Mouse (Mus musculus): ENCODE results near the gene Cped1. TPM values are rescaled to one million over a fixed set of nuclear protein-coding genes. Genes with fewer than 3 reads are reported as not detected.
A peak's percentile ranks its signal among the peaks of the same experiment; 100 is the strongest.

The Cped1 gene
- polyA plus RNA-seq, 1 experiment from 2014 or later = 0.60 TPM

GRCm38 (mm10) chr6:22044880-22045605 lies 59.3 kb downstream of the Cped1 start:
- no peaks in the 10 kb centered on the region for H3K9me3 ChIP-seq (ENCODE audit: control insufficient read depth, low read length)
- no peaks in the 10 kb centered on the region for H3K27me3 ChIP-seq (ENCODE audit: control insufficient read depth, insufficient read depth, low read length)
- H3K4me1 ChIP-seq (ENCODE audit: control insufficient read depth, insufficient read depth, low read length) = no peaks in the 10 kb centered on the region
- H3K4me2 ChIP-seq (ENCODE audit: low read depth, low read length) = no peak overlapping the region
- H3K27ac ChIP-seq (ENCODE audit: low read depth, low read length) = no peak overlapping the region
- no peak for ATAC-seq (ENCODE audit: low read depth)
- WGBS = 87% methylated on average over 9 of the region's 9 CpGs
- H3K4me3 ChIP-seq (ENCODE audit: low read depth, low read length) = no peak overlapping the region
- H3K36me3 ChIP-seq (ENCODE audit: control insufficient read depth, insufficient read depth, low read length) = no peaks in the 10 kb centered on the region
- no peak overlapping the region for H3K9ac ChIP-seq (replicated peaks; ENCODE audit: low read depth, low read length)

DNA sequence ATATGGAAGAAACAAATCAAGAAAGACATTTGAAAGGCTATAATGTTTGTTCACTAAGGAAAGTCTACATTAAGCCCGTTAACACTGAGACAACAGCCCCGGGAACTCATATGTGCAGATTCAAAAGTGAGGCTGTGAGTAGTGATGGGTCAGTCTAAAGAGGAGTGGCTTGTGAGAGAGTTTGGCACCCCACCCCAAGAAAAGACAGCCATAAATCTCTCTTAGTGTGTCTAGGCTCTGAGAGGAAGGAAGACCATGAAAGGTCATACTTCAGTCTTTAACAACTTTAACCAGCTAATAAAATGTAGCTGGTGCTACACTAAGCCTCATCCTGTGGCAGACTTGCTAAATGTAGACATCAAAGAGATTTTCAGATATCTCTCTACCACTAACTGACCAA lies 61.4 kb downstream of the Cped1 start:
- no peak overlapping the region for H3K4me3 ChIP-seq (ENCODE audit: low read depth, low read length)
- no peaks in the 10 kb centered on the region for H3K36me3 ChIP-seq (ENCODE audit: control insufficient read depth, insufficient read depth, low read length)
- H3K27me3 ChIP-seq (ENCODE audit: control insufficient read depth, insufficient read depth, low read length) = no peaks in the 10 kb centered on the region
- no peak overlapping the region for H3K9ac ChIP-seq (replicated peaks; ENCODE audit: low read depth, low read length)
- no peak for ATAC-seq (ENCODE audit: low read depth)
- no peak overlapping the region for H3K27ac ChIP-seq (ENCODE audit: low read depth, low read length)
- H3K4me2 ChIP-seq (ENCODE audit: low read depth, low read length) = no peak overlapping the region
- 89% methylated on average over 2 of the region's 2 CpGs for WGBS
- no peaks in the 10 kb centered on the region for H3K4me1 ChIP-seq (ENCODE audit: control insufficient read depth, insufficient read depth, low read length)
- H3K9me3 ChIP-seq (ENCODE audit: control insufficient read depth, low read length) = no peaks in the 10 kb centered on the region

DNA sequence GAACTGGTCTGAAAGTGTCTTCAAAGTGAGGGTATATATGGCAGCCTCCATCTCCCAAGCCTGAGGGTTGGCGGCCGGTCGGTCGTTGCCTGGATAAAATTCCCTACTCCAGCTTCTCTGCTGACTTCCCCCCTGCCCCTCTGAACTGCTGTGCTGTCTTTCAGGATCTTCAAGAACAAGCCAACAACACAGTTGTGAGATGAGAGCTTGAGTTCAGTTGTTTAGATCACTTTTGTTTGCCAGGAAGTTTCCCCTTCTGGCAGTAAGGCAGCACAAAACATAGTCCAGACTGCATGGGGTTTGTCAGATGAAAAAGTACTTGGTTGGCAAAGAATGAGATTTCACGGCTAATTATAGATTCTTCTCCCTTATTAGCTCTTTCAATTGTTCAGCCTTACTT lies 63.4 kb downstream of the Cped1 start:
- WGBS = 51% methylated on average over 5 of the region's 5 CpGs
- ATAC-seq (ENCODE audit: low read depth) = no peak
- Histone ChIP-seq H3K4me3 (ENCODE audit: low read depth, low read length) (no peak overlapping the region), H3K27me3 (ENCODE audit: control insufficient read depth, insufficient read depth, low read length) (no peaks in the 10 kb centered on the region), H3K9ac (replicated peaks; ENCODE audit: low read depth, low read length) (no peak overlapping the region), H3K27ac (ENCODE audit: low read depth, low read length) (no peak overlapping the region), H3K9me3 (ENCODE audit: control insufficient read depth, low read length) (no peaks in the 10 kb centered on the region), H3K36me3 (ENCODE audit: control insufficient read depth, insufficient read depth, low read length) (no peaks in the 10 kb centered on the region), H3K4me2 (ENCODE audit: low read depth, low read length) (no peak overlapping the region), H3K4me1 (ENCODE audit: control insufficient read depth, insufficient read depth, low read length) (no peaks in the 10 kb centered on the region)

GRCm38 (mm10) chr6:22051526-22051925 lies 65.8 kb downstream of the Cped1 start:
- Histone ChIP-seq H3K27me3 (ENCODE audit: control insufficient read depth, insufficient read depth, low read length) (no peaks in the 10 kb centered on the region), H3K36me3 (ENCODE audit: control insufficient read depth, insufficient read depth, low read length) (no peaks in the 10 kb centered on the region), H3K4me3 (ENCODE audit: low read depth, low read length) (no peak overlapping the region), H3K27ac (ENCODE audit: low read depth, low read length) (no peak overlapping the region), H3K4me2 (ENCODE audit: low read depth, low read length) (no peak overlapping the region), H3K9ac (replicated peaks; ENCODE audit: low read depth, low read length) (no peak overlapping the region), H3K4me1 (ENCODE audit: control insufficient read depth, insufficient read depth, low read length) (no peaks in the 10 kb centered on the region), H3K9me3 (ENCODE audit: control insufficient read depth, low read length) (no peaks in the 10 kb centered on the region)
- WGBS = 92% methylated on average over 3 of the region's 3 CpGs
- ATAC-seq (ENCODE audit: low read depth) = no peak

- no peak for ATAC-seq (ENCODE audit: low read depth)
Measured at GRCm38 (mm10) chr6:22053014-22053413, 67.3 kb downstream of the Cped1 start.

GRCm38 (mm10) chr6:22064341-22064740 lies 78.6 kb downstream of the Cped1 start:
- Histone ChIP-seq H3K36me3 (ENCODE audit: control insufficient read depth, insufficient read depth, low read length) (no peaks in the 10 kb centered on the region), H3K27me3 (ENCODE audit: control insufficient read depth, insufficient read depth, low read length) (no peaks in the 10 kb centered on the region), H3K4me2 (ENCODE audit: low read depth, low read length) (no peak overlapping the region), H3K4me3 (ENCODE audit: low read depth, low read length) (no peak overlapping the region), H3K4me1 (ENCODE audit: control insufficient read depth, insufficient read depth, low read length) (no peaks in the 10 kb centered on the region), H3K9me3 (ENCODE audit: control insufficient read depth, low read length) (no peaks in the 10 kb centered on the region), H3K9ac (replicated peaks; ENCODE audit: low read depth, low read length) (no peak overlapping the region), H3K27ac (ENCODE audit: low read depth, low read length) (no peak overlapping the region)
- WGBS = 81% methylated on average over 4 of the region's 4 CpGs
- no peak for ATAC-seq (ENCODE audit: low read depth)

More at GRCm38 (mm10) chr6:22053014-22053413, 67.3 kb downstream of the Cped1 start:
- 91% methylated on average over 3 of the region's 3 CpGs for WGBS
- no peak overlapping the region for H3K9ac ChIP-seq (replicated peaks; ENCODE audit: low read depth, low read length)
- H3K9me3 ChIP-seq (ENCODE audit: control insufficient read depth, low read length) = no peaks in the 10 kb centered on the region
- H3K4me2 ChIP-seq (ENCODE audit: low read depth, low read length) = no peak overlapping the region
- H3K4me1 ChIP-seq (ENCODE audit: control insufficient read depth, insufficient read depth, low read length) = no peaks in the 10 kb centered on the region
- H3K36me3 ChIP-seq (ENCODE audit: control insufficient read depth, insufficient read depth, low read length) = no peaks in the 10 kb centered on the region
- no peak overlapping the region for H3K27ac ChIP-seq (ENCODE audit: low read depth, low read length)
- no peak overlapping the region for H3K4me3 ChIP-seq (ENCODE audit: low read depth, low read length)
- no peaks in the 10 kb centered on the region for H3K27me3 ChIP-seq (ENCODE audit: control insufficient read depth, insufficient read depth, low read length)

GRCm38 (mm10) chr6:22070603-22071322 lies 85.0 kb downstream of the Cped1 start:
- 83% methylated on average over 15 of the region's 15 CpGs for WGBS
- Histone ChIP-seq H3K9ac (replicated peaks; ENCODE audit: low read depth, low read length) (no peak overlapping the region), H3K4me2 (ENCODE audit: low read depth, low read length) (no peak overlapping the region), H3K9me3 (ENCODE audit: control insufficient read depth, low read length) (no peaks in the 10 kb centered on the region), H3K4me1 (ENCODE audit: control insufficient read depth, insufficient read depth, low read length) (no peaks in the 10 kb centered on the region), H3K4me3 (ENCODE audit: low read depth, low read length) (no peak overlapping the region), H3K36me3 (ENCODE audit: control insufficient read depth, insufficient read depth, low read length) (no peaks in the 10 kb centered on the region), H3K27ac (ENCODE audit: low read depth, low read length) (no peak overlapping the region), H3K27me3 (ENCODE audit: control insufficient read depth, insufficient read depth, low read length) (no peaks in the 10 kb centered on the region)
- peak; percentile 65; the same call in 1 of the 2 replicates for ATAC-seq (ENCODE audit: low read depth)

- Histone ChIP-seq H3K4me2 (ENCODE audit: low read depth, low read length) (no peak overlapping the region), H3K4me3 (ENCODE audit: low read depth, low read length) (no peak overlapping the region), H3K9me3 (ENCODE audit: control insufficient read depth, low read length) (no peaks in the 10 kb centered on the region), H3K36me3 (ENCODE audit: control insufficient read depth, insufficient read depth, low read length) (no peaks in the 10 kb centered on the region), H3K9ac (replicated peaks; ENCODE audit: low read depth, low read length) (no peak overlapping the region), H3K27me3 (ENCODE audit: control insufficient read depth, insufficient read depth, low read length) (no peaks in the 10 kb centered on the region), H3K27ac (ENCODE audit: low read depth, low read length) (no peak overlapping the region), H3K4me1 (ENCODE audit: control insufficient read depth, insufficient read depth, low read length) (no peaks in the 10 kb centered on the region)
- 33% methylated on average over 4 of the region's 4 CpGs for WGBS
- peak; percentile 76; the same call in 1 of the 2 replicates for ATAC-seq (ENCODE audit: low read depth)
Measured at GRCm38 (mm10) chr6:22071323-22071840, 85.7 kb downstream of the Cped1 start.

DNA sequence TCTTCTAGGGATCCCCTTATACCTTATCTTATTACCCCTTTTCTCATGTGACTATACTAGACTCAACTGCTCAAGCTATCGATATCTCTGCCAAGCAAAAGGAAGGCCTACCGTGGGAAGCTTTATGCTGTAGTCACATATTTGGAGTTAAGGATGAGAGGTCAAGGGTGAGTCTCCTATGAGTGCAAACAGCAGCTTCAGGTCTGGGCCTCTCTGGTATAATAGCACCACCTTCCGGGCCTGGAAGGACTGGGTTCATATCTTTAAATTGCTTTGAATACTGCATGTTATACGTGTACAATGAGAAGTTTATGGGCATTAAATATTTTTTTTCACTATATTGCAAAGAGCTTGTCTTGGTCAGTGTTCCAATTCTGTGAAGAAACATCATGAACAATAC lies 87.0 kb downstream of the Cped1 start:
- no peak overlapping the region for H3K27ac ChIP-seq (ENCODE audit: low read depth, low read length)
- WGBS = 77% methylated on average over 4 of the region's 4 CpGs

More for the DNA sequence above, 87.0 kb downstream of the Cped1 start:
- no peak for ATAC-seq (ENCODE audit: low read depth)
- Histone ChIP-seq H3K27me3 (ENCODE audit: control insufficient read depth, insufficient read depth, low read length) (no peaks in the 10 kb centered on the region), H3K9ac (replicated peaks; ENCODE audit: low read depth, low read length) (no peak overlapping the region), H3K36me3 (ENCODE audit: control insufficient read depth, insufficient read depth, low read length) (no peaks in the 10 kb centered on the region), H3K4me3 (ENCODE audit: low read depth, low read length) (no peak overlapping the region), H3K4me2 (ENCODE audit: low read depth, low read length) (no peak overlapping the region), H3K9me3 (ENCODE audit: control insufficient read depth, low read length) (no peaks in the 10 kb centered on the region), H3K4me1 (ENCODE audit: control insufficient read depth, insufficient read depth, low read length) (no peaks in the 10 kb centered on the region)

All from neural tube, embryonic 14.5 days (tissue).